In the genomic region with DNA sequence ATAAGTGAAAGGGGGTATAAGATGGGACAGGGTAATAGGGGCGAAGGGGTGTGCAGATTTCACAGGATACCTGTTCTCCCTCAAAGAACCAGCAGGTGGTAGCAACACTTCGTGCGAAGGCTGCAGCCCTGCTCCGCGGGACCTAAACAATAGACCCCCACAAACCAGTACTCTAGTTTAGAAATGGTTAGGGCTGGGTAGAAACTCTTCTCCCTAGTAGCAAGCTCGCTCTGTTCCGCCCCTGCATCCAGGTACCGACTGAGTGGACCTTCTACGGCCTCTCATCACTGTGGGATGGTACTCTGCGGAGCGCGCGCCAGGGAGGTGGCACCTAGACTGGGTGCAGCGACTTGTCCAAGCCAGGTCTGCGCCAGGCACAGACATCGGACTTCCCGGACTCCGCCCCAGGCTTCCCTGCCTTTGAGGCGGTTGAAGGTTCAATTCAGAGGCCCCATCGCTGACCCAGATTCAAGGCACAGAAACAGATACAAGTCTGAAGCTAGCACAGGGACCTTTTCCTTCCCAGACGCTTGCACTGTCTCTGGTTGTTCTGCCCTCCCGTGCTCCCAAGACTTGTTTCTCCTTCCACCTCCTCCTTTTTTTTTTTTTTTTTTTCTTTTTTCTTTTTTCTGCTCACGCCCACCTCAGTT, we compare ENCODE assay signal across 8 mouse cellular contexts. TPM values are rescaled to one million over a fixed set of nuclear protein-coding genes. Genes with fewer than 3 reads are reported as not detected.
DNase-seq lines count a peak whose midpoint lies in the region; ATAC-seq lines count a peak whose summit lies in the region.

No protein-coding gene starts in this region.

- peak overlapping the region; percentile 85 for H3K4me3 ChIP-seq in heart, embryonic 15.5 days

- H3K36me3 ChIP-seq in heart, embryonic 15.5 days: no peaks in the 10 kb centered on the region

- H3K9ac ChIP-seq in heart, embryonic 15.5 days: peak overlapping the region; percentile 77

- peaks cover 8% of the 10 kb centered on the region for H3K4me1 ChIP-seq in heart, embryonic 15.5 days (replicated peaks)

- WGBS in heart, embryonic 15.5 days: under 1% methylated on average over 22 of the region's 23 CpGs

- peak; percentile 31 to 51 for DNase-seq in spleen, postnatal 10 days (ENCODE audit: low spot score in 2 of 2)
- no peak for DNase-seq in spleen, adult 12 weeks (ENCODE audit: low spot score)
- DNase-seq in c-Kit-positive CD71-positive TER-119-negative erythroid progenitor cells, embryonic 14.5 days (ENCODE audit: low read depth): peak; percentile 37
- peak; percentile 65 to 73 for DNase-seq in kidney, postnatal 4 days
- DNase-seq in lung, postnatal 25 days (ENCODE audit: low spot score): peak; percentile 17
- DNase-seq in retina, postnatal 7 days (ENCODE audit: low read depth, low spot score): peak; percentile 32

- no peaks in the 10 kb centered on the region for H3K9me3 ChIP-seq in heart, embryonic 15.5 days (replicated peaks)

- peak overlapping the region; percentile 86 for H3K4me2 ChIP-seq in heart, embryonic 15.5 days

- H3K27ac ChIP-seq in heart, embryonic 15.5 days: peak overlapping the region; percentile 81

- peaks cover 22% of the 10 kb centered on the region for H3K27me3 ChIP-seq in heart, embryonic 15.5 days

- ATAC-seq in heart, embryonic 15.5 days (replicated peaks; ENCODE audit: insufficient number of reproducible peaks, insufficient read depth, low FRiP score, low read depth): peak; percentile 40
- no peak; the same call in 1 of the 2 replicates for ATAC-seq in monocyte, adult 5-6 weeks (replicated peaks; ENCODE audit: insufficient number of reproducible peaks, low FRiP score, low TSS enrichment, poor library complexity, severe bottlenecking)

RNA-seq across cellular contexts. Expression of gene Ephb6, which starts 0.8 kb away (rescaled TPM):
- 5.2 and 8.5 TPM in 2 replicates for polyA plus RNA-seq in heart, embryonic 15.5 days (2015; fragmentation: Nextera tagmentation; extraction: Ambion mirVana)
- total RNA-seq in monocyte, adult 5-6 weeks (2017): 1.6 to 4.7 TPM (median 2.0 TPM) in 3 replicates

RNA-seq across cellular contexts. Expression of gene Trpv6, which starts 31.7 kb away (rescaled TPM):
- 0.11 TPM in 1 of 2 replicates, not detected in the other for polyA plus RNA-seq in heart, embryonic 15.5 days (2015; fragmentation: Nextera tagmentation; extraction: Ambion mirVana)
- total RNA-seq in monocyte, adult 5-6 weeks (2017): not detected in 3 replicates
